Mouse (Mus musculus): ENCODE measurements around the gene Gm47283.
"Not testable (repeated sequence)": the region's sequence is repeated elsewhere in the genome, so short reads cannot be mapped to it uniquely, and the experiment has no call there.

GRCm38 (mm10) chrY:90736217-90737000, 48.1 kb upstream of the Gm47283 start:
- not testable (repeated sequence) for TF ChIP-seq ZNF384 (IDR thresholded peaks at IDR 0.05; ENCODE audit: low read depth, low read length); POLR2A (IDR thresholded peaks at IDR 0.05; ENCODE audit: control insufficient read depth in 1 of 2, insufficient read depth in 1 of 2, low read depth in 1 of 2, low read length in 2 of 2, poor library complexity in 1 of 2); JUND (IDR thresholded peaks at IDR 0.05; ENCODE audit: low read depth, low read length); MAFK (IDR thresholded peaks at IDR 0.05; ENCODE audit: borderline replicate concordance, low read depth, low read length)

Data from MEL (cell line).